Mouse (Mus musculus) liver, adult 10 weeks (tissue): ENCODE data around the gene Cnp. TPM values are rescaled to one million over a fixed set of nuclear protein-coding genes. Genes with fewer than 3 reads are reported as not detected.

Experiments
- polyA plus RNA-seq: library from polyadenylated mRNA; stranded (reverse); fragments of 350-450 nt; fragmentation: Illumina TruSeq; extraction: RNeasy Lipid Tissue Mini Kit (QIAGEN cat#74804); gene quantifications from one replicate; pipeline ENCODE4 v1.2.3, GENCODE M21; 2014; ENCODE audit warnings: low read depth, low replicate concordance

Cnp gene
- polyA plus RNA-seq, result 3.5 TPM

DNA sequence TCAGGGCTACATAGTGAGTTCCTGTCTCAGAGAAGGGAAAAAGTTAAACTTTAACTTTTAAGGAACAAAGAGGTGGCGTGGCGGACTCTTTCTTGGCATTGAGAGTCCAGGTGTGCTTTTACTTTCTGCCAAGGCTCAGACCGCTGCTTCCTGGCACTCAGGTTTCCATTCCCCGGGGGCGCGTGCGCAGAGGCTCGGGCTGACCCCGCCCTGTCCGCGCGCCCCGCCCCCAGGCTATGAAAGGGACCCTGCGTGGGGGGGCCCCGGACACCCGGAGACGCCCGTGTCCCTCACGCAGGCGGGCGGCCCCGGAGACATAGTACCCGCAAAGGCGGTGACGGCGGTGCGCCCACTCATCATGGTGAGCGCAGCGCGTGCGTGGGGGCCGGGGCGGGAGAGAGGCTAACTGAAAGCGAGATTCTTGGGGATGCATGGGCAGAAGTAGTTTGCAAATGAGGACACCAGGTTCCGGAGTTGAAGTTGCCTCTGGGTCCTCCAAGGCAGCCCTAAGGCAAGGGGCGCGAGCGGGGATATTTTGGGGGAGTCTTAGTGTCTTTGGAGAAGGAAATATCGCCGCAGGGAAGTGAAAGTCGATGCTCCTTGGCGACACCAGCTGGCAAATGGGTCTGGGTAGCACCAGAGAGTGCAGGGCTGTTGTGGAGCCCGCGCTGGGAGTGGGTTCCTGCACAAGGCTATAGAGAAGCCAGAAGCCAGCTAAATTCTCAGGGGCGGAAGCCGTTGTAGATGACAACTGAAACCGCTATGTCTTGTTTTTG is at the start of gene Cnp:
TSS of gene Cnp (plus strand) at position 197 of the 776 bp plus-strand sequence.

GRCm38 (mm10) chr11:100527458-100528374 is 47.0 kb upstream of the Cnp start, which contains the start of gene Acly:
Gene Acly (minus strand): TSS chr11:100528000.

GRCm38 (mm10) chr11:100544832-100545745 is 29.6 kb upstream of the Cnp start, which contains the start of gene Ttc25:
Gene Ttc25 (plus strand): TSS chr11:100545607.

DNA sequence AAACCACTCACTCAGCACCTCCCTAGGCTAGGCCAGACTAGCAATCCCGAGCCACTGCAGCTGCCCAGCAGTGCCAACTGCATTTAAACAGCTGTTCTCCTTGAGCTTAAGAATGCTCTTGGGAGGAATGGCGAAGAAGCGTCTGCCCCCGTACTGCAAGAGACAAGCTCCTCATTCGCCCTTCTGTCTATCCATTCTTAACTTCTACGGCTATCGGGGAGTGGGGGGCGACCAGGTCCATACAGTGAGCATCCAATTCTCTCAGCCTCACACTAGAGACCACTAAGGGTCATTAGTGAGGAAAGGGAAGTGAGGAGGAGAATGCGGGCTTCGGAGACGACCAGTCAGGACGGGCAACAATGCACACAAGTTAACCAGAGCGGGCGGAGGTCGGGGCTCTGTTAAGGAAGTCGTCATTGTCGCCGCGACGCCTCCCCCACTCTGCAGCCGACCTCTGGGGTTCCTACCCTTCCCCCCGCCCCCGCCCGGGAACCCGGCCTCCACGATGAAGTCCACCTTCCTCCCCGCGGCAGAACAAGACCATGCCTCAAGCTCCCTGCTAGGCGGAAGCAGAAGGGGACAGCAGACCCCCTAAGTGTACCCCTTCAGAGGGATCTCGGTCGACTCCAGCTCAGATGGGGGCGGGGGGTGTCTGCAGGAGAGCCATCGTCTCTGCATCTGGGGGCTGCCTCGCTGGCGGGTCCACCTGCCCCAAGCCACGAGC is 44.2 kb downstream of the Cnp start, which contains the start of gene Nkiras2:
TSS of gene Nkiras2 (plus strand) at position 484 of the 724 bp plus-strand sequence.

DNA sequence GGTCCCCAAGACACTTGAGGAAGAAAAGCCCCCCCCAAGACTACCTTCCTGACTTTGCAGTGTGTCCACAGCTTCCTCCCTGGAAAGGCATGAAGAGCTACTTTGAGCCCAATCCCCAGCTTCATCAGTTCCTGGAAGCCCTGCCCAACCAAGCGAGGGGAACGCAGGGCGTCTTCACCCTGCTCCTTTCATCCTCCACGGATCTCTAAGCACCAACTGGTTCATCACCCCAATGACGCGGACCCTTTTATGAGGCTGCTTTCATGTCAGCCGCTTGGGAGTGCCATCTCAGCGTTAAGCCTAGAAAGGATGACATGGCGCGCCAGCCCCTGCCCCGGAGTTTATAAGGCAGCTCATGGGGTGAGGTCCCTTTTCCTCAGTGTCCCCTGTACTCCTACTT is 45.3 kb downstream of the Cnp start, which contains the start of gene Dnajc7:
TSS of gene Dnajc7 (minus strand) at position 187 of the 400 bp plus-strand sequence.

Other genes with a start within 250 kb of the Cnp start
- not detected for gene Gast, start 240.5 kb upstream of the Cnp start, polyA plus RNA-seq
- gene Hap1, start 218.8 kb upstream of the Cnp start, polyA plus RNA-seq, result 0.45 TPM
- gene Jup, start 177.1 kb upstream of the Cnp start, polyA plus RNA-seq, result 1.7 TPM
- not detected for gene P3h4, start 160.1 kb upstream of the Cnp start, polyA plus RNA-seq
- gene Fkbp10, start 159.2 kb upstream of the Cnp start, polyA plus RNA-seq, result not detected
- 1.7 TPM for gene Nt5c3b, start 133.1 kb upstream of the Cnp start, polyA plus RNA-seq
- gene Klhl10, start 133.0 kb upstream of the Cnp start, polyA plus RNA-seq, result not detected
- 1.7 TPM for gene Klhl11, start 102.2 kb upstream of the Cnp start, polyA plus RNA-seq
- 70.6 TPM for gene Acly, start 46.9 kb upstream of the Cnp start, polyA plus RNA-seq
- gene Ttc25, start 29.3 kb upstream of the Cnp start, polyA plus RNA-seq, result not detected
- gene Nkiras2, start 44.3 kb downstream of the Cnp start, polyA plus RNA-seq, result 2.1 TPM
- 75.5 TPM for gene Dnajc7, start 45.3 kb downstream of the Cnp start, polyA plus RNA-seq
- gene Zfp385c, start 117.6 kb downstream of the Cnp start, polyA plus RNA-seq, result not detected
- 4.0 TPM for gene Dhx58, start 129.4 kb downstream of the Cnp start, polyA plus RNA-seq
- 1.1 TPM for gene Kat2a, start 137.6 kb downstream of the Cnp start, polyA plus RNA-seq
- gene Hspb9, start 138.9 kb downstream of the Cnp start, polyA plus RNA-seq, result not detected
- 26.6 TPM for gene Rab5c, start 163.3 kb downstream of the Cnp start, polyA plus RNA-seq
- not detected for gene Kcnh4, start 185.0 kb downstream of the Cnp start, polyA plus RNA-seq
- gene Hcrt, start 188.0 kb downstream of the Cnp start, polyA plus RNA-seq, result not detected
- gene Ghdc, start 196.1 kb downstream of the Cnp start, polyA plus RNA-seq, result 2.0 TPM